Mouse (Mus musculus): ENCODE measurements around the gene Gpr158.

The Gpr158 gene

DNA sequence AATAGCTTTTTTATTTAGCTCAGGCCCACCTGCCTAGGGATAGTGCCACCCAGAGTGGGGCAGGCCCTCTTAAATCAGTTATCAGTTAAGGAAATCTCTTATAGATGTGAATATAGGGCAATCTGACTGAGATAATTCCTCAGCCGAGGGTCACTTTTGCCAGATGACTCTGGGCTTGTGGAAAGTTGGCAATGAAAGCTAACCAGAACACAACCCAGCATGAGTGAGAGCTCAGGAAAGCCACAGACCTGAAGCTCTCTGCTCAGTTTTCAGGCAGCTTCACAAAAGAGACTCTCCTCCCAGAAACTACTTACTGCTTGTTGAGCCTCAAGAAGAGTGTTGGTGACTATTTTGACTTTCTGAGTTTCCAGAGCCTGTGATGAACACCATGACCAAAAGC, 264.8 kb downstream of the Gpr158 start:
- DNase-seq (ENCODE audit: low spot score): no peak

DNA sequence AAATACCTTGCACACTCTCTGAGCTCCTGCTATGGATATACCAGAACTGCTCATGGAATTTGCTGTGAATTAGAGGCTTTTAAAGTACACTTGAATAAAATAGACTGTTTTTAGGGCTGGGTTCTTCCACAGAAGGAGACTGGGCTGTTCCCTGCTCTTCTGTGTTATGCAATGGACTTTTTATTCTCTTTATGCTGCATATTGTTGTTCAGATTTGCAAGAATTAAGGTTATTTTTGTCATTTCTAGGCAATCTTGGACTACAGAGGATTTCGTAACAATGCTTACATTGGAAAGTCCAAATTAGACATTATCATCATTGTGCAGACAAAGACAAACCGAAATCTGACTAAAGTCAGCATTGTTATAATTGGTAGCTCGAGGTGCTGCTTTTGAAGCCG, 298.4 kb downstream of the Gpr158 start:
- DNase-seq (ENCODE audit: low spot score): no peak

DNA sequence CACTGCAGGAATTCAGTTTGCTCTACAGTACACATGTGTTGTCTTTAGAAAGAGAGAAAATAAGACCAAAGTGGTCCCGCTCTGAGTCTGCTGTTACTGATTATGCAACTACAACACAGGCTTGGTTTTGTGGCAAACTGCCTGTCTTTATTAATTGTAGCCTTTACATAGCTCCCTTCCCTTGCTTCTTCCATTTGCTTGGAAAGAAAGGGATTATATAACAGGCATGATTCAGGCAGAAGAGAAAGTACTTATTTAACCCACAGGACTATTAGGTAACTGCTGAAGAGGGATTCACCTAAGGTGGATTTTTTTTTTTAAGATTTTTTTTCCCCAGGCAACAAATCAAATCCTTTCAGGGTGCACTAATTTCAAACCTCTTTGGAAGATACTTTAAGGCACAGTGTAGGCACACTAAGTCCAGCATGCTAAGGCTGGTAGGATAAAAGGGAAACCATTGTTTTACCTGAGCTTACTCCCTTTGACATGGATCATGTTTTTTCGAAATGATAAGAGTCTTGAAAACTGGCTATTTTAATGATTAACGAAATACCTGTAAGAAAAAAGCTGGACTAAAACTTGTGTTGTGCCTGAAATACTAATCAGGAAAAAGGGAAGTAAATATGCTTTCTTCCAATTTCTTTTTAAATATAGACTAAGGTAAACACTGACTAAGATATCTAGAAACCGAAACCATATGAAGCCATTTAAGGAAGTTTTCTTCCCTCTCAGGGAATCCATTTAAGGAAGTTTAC, 308.9 kb downstream of the Gpr158 start:
- DNase-seq (ENCODE audit: low spot score): no peak

DNA sequence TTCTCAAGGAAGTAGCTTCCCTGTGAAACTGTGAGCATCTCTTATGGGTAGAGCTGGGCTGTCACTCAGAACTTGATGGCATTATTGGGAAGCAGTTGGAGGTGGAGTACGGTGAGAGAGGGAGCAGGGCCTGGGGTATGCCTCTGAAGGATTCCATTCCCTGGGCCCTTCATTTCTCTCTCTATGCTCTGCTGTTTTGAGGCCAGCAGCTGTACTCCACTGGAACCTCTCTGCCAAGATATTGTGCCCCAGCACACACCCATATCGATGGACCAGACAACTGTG, 309.4 kb downstream of the Gpr158 start:
- no peak for DNase-seq (ENCODE audit: low spot score)

DNA sequence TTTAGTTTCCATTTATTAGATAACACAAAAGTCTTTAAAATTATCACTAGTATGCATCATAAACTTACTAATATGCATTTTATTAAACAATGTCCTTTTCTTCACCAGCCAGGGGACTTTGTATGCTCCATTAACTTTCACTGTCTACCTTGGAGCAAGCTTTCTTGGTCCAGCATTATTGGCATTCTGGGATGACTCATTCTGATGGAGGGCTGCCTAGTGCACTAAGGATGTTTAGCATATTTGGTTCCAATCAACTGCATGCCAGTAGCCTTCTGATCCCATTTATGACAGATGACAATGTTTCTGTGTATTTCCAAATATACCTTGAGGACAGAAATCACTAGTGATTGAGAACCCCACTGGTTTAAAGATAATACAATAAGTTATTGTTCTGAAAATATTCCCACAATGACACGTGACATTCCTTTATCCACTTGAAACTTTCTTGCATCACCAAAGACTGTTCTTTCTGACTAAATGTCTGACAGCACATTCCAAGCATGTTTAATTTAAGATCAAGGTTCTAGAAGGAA, 313.5 kb downstream of the Gpr158 start:
- DNase-seq (ENCODE audit: low spot score): no peak

DNA sequence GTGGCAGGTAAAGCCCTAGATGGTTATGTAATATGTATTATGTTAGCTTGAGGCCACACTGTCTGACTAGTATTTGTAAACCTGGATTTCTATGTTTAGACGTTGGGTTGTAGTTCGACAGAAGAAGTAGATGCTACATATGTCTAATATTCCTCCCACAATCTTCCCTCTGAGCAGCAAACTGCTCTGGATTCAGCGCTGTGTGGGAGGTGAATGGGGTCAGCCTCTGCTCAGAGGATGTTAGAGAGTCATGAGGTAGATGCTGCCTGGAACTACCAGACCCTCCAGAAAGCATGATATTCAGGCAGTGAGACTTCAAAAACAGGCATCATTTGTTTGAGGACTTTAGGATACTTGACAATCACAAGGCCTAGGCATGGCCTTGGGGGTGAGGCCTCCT, 317.4 kb downstream of the Gpr158 start:
- no peak for DNase-seq (ENCODE audit: low spot score)

DNA sequence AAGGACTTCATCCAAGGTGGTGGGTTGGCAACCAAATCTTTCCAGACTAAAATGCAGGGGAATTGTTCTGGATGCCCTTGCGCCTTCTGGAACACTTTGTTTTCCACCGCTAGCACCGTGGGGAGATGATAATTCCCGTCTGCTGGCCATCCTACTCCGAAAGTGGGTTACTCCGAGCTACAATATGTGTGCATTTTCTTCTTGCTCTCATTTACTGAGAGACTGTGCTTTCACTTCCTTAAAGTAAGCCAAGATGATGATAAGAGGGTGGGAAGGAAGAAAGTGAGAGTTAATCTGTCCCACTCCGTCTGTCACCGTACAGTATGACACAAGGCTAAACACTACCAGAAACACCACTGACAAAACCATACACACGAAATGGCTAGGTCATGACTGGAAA, 325.8 kb downstream of the Gpr158 start:
- no peak for DNase-seq (ENCODE audit: low spot score)

DNA sequence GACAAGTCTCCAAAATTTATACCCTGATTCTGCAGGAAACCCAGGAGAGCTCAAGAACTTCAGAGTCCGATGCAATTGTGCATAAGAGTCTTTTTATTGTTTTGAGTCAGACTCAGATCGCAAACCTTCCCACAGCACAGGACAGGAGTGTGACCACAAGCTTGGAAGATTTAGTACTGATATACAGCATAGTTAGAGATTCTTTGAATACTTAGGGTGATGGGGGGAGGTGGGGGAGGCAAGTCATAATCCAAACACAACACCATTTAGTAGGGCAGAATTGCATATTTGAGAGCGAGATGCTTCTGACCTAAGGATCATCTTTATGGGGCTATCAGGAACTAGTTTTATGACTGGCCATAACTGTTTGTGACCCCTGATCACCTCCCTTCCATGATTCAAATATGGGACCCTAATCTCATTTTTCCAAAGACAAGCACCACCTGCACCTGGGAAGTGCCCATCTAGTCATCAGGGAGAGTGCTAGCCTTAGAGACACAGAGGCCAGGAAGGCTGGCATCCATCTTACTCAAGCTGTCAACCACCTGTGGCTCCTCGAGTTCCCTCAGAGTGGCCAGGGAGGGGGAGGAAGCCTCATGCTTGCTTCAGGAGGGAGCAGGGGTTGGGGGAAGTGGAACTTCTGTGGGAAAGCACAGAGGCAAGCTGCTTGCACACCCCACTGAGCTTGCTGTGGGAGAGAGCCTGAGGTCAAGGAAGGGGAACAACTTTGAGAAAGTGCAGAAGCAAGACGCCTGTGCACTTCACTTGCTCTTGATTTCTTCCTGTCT, 326.7 kb downstream of the Gpr158 start:
- no peak for DNase-seq (ENCODE audit: low spot score)

DNA sequence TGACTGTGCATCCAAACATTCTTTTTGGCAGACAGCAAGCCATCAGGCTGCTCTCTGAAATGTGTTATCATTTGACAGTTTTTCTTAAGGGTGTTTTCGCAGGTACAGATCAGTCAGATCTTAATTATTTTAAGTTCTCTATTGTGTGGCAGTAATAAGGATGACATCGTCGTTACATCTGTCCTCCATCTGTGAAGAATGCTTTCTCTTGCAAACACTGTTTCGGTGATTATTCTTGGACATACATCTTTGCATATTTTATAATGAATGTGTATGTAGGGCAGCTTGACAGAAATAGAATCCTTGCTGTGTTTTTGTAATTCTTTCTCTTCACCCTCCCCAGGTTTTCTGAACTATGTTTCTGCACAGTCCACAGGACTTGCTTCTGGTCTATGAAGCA, 360.7 kb downstream of the Gpr158 start:
- DNase-seq (ENCODE audit: low spot score): no peak

DNA sequence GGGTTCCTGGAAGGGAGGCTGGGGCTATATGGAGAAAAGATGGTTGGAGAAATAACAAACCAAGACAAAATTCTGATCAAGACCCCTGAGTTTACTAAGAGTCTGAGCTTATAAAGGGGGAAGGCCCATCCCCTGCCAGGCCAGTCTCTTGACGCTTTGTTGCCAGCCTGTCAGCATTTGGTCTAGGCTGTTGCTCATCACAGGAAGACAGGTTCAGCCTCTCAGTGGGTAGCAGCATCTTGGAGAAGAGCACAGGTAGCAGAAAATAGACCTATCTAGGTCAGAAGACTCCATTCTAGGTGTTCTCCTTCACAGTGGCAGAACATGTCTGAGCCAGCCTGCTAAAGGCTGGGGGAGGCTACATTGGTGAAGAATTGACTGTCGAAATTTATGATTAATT, 416.4 kb downstream of the Gpr158 start:
- DNase-seq (ENCODE audit: low spot score): no peak

DNA sequence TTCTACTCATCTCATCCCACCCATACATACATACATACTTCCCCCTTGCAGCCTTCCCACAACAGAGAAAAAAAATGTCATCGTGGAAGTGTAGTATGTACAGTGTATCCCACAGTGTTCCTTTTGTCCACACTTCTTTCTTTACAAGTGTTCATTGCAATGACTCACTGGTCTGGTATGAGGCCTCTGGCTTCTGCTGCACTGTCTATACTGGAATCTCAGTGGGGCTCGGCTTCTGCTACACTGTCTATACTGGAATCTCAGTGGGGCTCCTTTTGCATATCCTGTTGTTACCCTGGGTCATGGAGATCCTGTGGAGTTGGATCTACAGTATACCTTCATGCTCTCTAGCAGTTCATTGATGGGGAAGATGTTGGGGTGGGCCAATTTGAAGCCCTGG, 425.8 kb downstream of the Gpr158 start:
- no peak for DNase-seq (ENCODE audit: low spot score)

DNA sequence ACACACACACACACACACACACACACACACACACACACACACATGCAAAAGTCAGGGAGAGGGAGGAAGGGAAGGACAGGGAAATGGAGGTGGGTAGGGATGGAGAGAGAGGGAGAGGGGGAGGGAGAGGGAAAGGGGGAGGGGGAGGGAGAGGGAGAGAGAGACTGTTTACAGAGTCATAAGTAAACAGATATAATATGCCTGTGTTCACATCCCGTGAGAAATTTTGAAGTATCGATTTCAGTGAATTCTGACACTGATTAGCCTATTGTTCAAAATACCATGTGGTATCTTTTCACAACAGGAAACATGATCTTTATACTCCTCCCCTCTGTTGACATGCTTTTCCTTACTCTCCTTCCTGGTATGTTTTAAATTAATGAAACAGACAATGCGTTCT, 432.3 kb downstream of the Gpr158 start:
- no peak for DNase-seq (ENCODE audit: low spot score)

DNA sequence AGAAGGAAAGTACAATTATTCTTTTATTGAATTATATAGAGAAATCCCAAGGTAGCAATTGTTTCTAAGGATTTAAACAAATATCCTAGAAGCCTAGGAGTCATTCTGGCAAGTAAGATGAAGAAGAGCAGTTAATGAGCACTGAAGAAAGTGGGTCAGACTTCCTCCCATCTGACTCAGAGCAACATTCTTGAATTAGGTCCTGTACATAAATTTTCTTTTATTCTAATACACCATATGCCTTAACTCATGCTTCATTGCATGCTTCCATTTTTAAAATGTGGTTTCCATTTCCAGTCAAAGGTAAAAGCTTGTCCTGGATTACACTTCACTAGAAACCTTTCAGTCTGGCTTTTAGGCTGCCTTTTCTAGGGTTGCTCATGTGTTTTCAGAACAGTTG, 432.7 kb downstream of the Gpr158 start:
- DNase-seq (ENCODE audit: low spot score): no peak

DNA sequence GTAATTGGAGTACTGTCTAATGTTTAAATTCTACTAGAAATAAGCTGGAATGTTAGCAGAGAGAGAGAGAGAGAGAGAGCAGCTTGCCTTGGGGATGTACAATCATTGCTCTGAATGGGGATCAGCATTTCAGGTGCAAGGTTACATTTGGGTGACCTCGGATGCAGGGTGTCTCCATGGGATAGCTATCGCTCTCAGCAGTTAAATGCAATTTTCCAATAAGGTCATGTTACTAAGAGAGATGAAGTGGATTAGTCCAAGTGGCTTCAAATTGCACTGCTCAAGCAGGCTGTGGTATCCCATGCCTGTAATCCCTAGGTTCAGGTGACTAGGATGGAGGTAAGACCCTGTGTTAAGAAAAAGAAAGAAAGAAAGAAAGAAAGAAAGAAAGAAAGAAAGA, 441.2 kb downstream of the Gpr158 start:
- no peak for DNase-seq (ENCODE audit: low spot score)

DNA sequence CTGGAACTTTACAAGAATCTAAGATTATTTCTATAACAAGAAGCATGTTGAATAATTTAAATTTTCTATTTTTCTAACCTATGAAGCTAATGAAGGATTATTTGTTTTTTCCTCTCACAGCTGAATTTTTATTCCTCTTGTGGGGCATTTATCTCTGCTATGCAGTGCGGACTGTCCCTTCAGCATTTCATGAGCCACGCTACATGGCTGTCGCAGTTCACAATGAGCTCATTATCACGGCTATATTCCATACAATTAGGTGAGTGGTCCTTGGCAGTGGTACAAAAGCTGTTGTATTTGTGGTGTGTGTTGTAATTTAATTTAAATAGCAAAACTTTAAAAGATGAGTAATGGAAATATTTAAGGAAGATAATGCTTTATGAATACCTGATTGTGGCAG, 443.1 kb downstream of the Gpr158 start:
- DNase-seq (ENCODE audit: low spot score): no peak

DNA sequence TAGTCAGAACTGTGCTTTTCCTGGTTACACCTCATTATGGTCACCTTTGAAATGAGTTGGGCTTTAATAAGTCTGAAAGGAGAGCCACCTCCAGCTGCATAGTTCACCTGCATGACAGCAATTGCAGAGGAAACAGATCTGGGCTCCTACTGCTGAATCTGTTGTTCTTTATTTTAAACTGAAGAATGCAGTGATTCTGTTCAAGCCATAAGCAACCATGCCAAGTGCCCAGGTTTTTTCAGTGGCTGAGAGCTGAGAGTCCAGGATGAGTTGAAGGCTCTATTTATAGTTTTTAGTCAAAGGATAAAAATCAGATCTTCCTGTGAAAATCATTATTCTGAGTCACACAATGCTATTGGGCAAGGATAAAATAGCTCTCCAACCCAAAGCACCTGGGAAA, 496.7 kb downstream of the Gpr158 start:
- no peak for DNase-seq (ENCODE audit: low spot score)

Data from ovary, postnatal 10 days (tissue).